Mouse (Mus musculus): Measurements from ENCODE around the gene Prss12. TPM values are rescaled to one million over a fixed set of nuclear protein-coding genes. Genes with fewer than 3 reads are reported as not detected.
A peak's percentile ranks its signal among the peaks of the same experiment; 100 is the strongest.

Prss12 gene
- polyA plus RNA-seq, 1 experiment: 3.6 TPM

GRCm38 (mm10) chr3:123516784-123517183 is 70.1 kb downstream of the Prss12 start:
- H3K4me3 ChIP-seq (ENCODE audit: insufficient read depth, low read length): no peak overlapping the region
- no peaks in the 10 kb centered on the region; the same call in 1 of the 2 replicates for H3K4me1 ChIP-seq (ENCODE audit: control insufficient read depth, insufficient read depth, low read length)
- TF ChIP-seq POLR2A (IDR thresholded peaks at IDR 0.05; ENCODE audit: low read depth, low read length): no peak
- peak; percentile 60; the same call in 1 of the 2 replicates for TF ChIP-seq CTCF (IDR thresholded peaks at IDR 0.05; ENCODE audit: borderline replicate concordance, insufficient read depth, low read length)
- no peak overlapping the region for H3K27ac ChIP-seq (ENCODE audit: insufficient read depth, low read length)

- Histone ChIP-seq H3K4me3 (ENCODE audit: insufficient read depth, low read length) (no peak overlapping the region), H3K27ac (ENCODE audit: insufficient read depth, low read length) (no peak overlapping the region), H3K4me1 (ENCODE audit: control insufficient read depth, insufficient read depth, low read length) (no peaks in the 10 kb centered on the region)
- TF ChIP-seq CTCF (IDR thresholded peaks at IDR 0.05; ENCODE audit: borderline replicate concordance, insufficient read depth, low read length) (no peak), POLR2A (IDR thresholded peaks at IDR 0.05; ENCODE audit: low read depth, low read length) (no peak)
These were observed 79.8 kb downstream of the Prss12 start for GRCm38 (mm10) chr3:123526313-123527067.

- Histone ChIP-seq H3K27ac (ENCODE audit: insufficient read depth, low read length) (no peak overlapping the region), H3K4me1 (ENCODE audit: control insufficient read depth, insufficient read depth, low read length) (no peaks in the 10 kb centered on the region), H3K4me3 (ENCODE audit: insufficient read depth, low read length) (no peak overlapping the region)
- TF ChIP-seq POLR2A (IDR thresholded peaks at IDR 0.05; ENCODE audit: low read depth, low read length): no peak
- TF ChIP-seq CTCF (IDR thresholded peaks at IDR 0.05; ENCODE audit: borderline replicate concordance, insufficient read depth, low read length): no peak
These were observed 81.2 kb downstream of the Prss12 start for GRCm38 (mm10) chr3:123527806-123528507.

DNA sequence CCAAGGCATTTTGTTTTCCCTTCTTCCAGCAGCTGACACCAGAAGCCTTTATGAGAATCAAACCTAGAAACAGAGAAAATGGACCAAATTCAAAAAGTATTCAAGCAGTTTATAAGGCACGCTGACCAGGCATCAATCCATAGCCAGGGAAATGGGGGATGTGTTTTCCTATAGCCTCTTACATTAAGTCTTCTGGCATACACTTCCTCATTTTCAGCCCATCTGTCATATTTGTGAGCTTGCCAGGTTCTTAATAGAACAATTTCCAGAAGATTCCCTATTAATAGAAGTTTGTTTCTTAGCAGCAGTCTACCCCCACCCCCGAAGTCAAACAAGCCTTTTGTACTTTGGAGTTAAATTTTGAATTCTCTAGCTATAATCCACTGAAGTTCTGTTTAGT is 84.4 kb downstream of the Prss12 start:
- no peak overlapping the region for H3K27ac ChIP-seq (ENCODE audit: insufficient read depth, low read length)
- TF ChIP-seq CTCF (IDR thresholded peaks at IDR 0.05; ENCODE audit: borderline replicate concordance, insufficient read depth, low read length) (no peak), POLR2A (IDR thresholded peaks at IDR 0.05; ENCODE audit: low read depth, low read length) (no peak)
- H3K4me1 ChIP-seq (ENCODE audit: control insufficient read depth, insufficient read depth, low read length): no peaks in the 10 kb centered on the region
- H3K4me3 ChIP-seq (ENCODE audit: insufficient read depth, low read length): no peak overlapping the region

GRCm38 (mm10) chr3:123537279-123537678 is 90.6 kb downstream of the Prss12 start:
- TF ChIP-seq CTCF (IDR thresholded peaks at IDR 0.05; ENCODE audit: borderline replicate concordance, insufficient read depth, low read length): no peak
- TF ChIP-seq POLR2A (IDR thresholded peaks at IDR 0.05; ENCODE audit: low read depth, low read length): no peak
- H3K27ac ChIP-seq (ENCODE audit: insufficient read depth, low read length): no peak overlapping the region
- no peak overlapping the region for H3K4me3 ChIP-seq (ENCODE audit: insufficient read depth, low read length)
- no peaks in the 10 kb centered on the region for H3K4me1 ChIP-seq (ENCODE audit: control insufficient read depth, insufficient read depth, low read length)

DNA sequence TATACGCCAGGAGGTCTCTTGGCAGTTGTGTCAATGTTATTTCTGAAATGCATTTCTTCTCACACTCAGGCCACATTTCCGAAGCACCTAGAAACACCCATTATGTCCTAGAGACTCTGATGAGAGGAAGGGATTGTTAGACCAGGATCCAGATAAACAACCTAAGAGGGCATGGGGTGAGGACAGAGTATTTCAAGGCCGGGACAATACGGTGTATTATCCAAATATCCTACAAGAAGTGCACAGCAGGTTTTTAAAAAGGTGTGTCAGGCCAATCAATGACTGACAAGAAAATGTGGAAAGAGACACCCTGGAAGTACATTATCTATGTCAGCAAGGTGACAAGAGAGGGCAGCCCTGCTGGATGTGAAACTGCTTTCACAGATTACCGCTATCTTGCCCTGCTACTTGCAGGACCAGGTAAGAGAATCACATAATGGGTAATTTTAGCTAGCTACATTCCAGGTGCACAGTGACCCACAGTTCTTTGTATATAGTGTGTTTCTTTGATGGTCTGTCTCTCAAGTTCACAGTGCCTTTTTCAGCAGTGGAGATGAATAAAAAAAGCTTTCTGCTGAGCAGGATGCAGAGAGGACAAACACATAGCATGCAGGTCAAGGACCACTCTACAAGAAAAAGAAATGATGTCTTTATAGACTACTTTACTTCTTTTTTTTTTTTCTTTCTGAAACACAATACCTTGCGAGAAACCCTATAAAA is 97.0 kb downstream of the Prss12 start:
- H3K4me3 ChIP-seq (ENCODE audit: insufficient read depth, low read length): no peak overlapping the region
- no peaks in the 10 kb centered on the region for H3K4me1 ChIP-seq (ENCODE audit: control insufficient read depth, insufficient read depth, low read length)
- TF ChIP-seq CTCF (IDR thresholded peaks at IDR 0.05; ENCODE audit: borderline replicate concordance, insufficient read depth, low read length) (no peak), POLR2A (IDR thresholded peaks at IDR 0.05; ENCODE audit: low read depth, low read length) (no peak)
- no peak overlapping the region for H3K27ac ChIP-seq (ENCODE audit: insufficient read depth, low read length)

GRCm38 (mm10) chr3:123550487-123550886 is 103.8 kb downstream of the Prss12 start:
- Histone ChIP-seq H3K4me1 (ENCODE audit: control insufficient read depth, insufficient read depth, low read length) (no peaks in the 10 kb centered on the region), H3K27ac (ENCODE audit: insufficient read depth, low read length) (no peak overlapping the region), H3K4me3 (ENCODE audit: insufficient read depth, low read length) (no peak overlapping the region)
- TF ChIP-seq POLR2A (IDR thresholded peaks at IDR 0.05; ENCODE audit: low read depth, low read length): no peak
- TF ChIP-seq CTCF (IDR thresholded peaks at IDR 0.05; ENCODE audit: borderline replicate concordance, insufficient read depth, low read length): no peak

DNA sequence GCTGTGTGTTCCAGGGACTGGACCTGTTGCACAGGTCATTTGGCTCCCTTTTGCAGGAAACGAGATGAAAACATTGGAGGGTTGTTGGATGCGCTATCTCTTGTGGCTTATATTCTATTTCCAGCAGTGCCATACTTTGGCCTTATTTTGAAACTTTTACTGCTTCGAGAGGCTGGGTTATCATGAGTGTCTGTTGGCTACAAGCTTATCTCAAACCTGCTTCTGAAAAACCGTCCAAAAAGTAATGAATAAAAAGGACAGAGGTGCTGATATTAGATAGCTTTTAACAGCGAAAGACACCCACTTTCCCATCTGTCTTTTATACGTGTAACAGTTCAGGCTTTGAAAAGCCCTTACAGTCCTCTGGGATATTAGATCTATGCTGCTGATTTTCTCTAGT is 107.2 kb downstream of the Prss12 start:
- Histone ChIP-seq H3K27ac (ENCODE audit: insufficient read depth, low read length) (no peak overlapping the region), H3K4me3 (ENCODE audit: insufficient read depth, low read length) (no peak overlapping the region), H3K4me1 (ENCODE audit: control insufficient read depth, insufficient read depth, low read length) (no peaks in the 10 kb centered on the region)
- TF ChIP-seq POLR2A (IDR thresholded peaks at IDR 0.05; ENCODE audit: low read depth, low read length): no peak
- TF ChIP-seq CTCF (IDR thresholded peaks at IDR 0.05; ENCODE audit: borderline replicate concordance, insufficient read depth, low read length): no peak

DNA sequence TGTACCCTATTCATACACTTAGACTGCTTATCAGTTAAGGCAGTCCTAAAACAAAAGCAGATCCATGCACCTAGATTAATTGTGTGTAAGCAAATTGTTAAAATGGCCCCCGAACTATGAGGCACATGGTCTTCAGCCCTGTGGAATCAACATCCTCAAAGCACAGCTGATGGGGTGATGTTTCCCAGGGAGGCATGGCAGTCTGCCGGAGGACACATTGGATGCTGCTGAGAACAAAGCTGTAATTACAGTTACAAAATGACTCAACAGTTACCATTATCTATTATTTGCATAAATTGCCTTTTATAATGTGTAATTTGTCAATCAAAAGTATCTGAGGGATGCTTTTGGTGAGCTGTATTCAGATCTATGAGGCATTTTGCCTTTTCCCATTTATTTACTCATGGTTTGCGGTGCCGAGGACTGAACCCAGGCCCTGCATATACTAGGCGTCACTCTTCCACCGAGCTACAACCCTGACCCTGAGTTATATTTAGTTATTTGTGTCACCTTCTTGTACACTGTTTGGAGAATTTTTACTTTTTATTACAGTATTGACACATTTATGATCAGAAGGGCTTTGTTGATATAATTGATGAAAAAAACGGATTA is 108.6 kb downstream of the Prss12 start:
- TF ChIP-seq CTCF (IDR thresholded peaks at IDR 0.05; ENCODE audit: borderline replicate concordance, insufficient read depth, low read length): no peak
- no peak for TF ChIP-seq POLR2A (IDR thresholded peaks at IDR 0.05; ENCODE audit: low read depth, low read length)
- Histone ChIP-seq H3K4me3 (ENCODE audit: insufficient read depth, low read length) (no peak overlapping the region), H3K4me1 (ENCODE audit: control insufficient read depth, insufficient read depth, low read length) (no peaks in the 10 kb centered on the region), H3K27ac (ENCODE audit: insufficient read depth, low read length) (no peak overlapping the region)

Other genes with a start within 250 kb of the Prss12 start
- gene Synpo2, start 210.8 kb upstream of the Prss12 start, polyA plus RNA-seq (2011; ENCODE audit: insufficient read length, low read depth, missing spikeins): 6.2 and 9.6 TPM in 2 replicates
- 156 and 157 TPM in 2 replicates for gene Sec24d, start 179.5 kb upstream of the Prss12 start, polyA plus RNA-seq (2011; ENCODE audit: insufficient read length, low read depth, missing spikeins)
- gene Mettl14, start 60.8 kb upstream of the Prss12 start, polyA plus RNA-seq (2011; ENCODE audit: insufficient read length, low read depth, missing spikeins): 14.1 and 17.9 TPM in 2 replicates
- gene Ndst3, start 243.9 kb downstream of the Prss12 start, polyA plus RNA-seq (2011; ENCODE audit: insufficient read length, low read depth, missing spikeins): 2.9 and 3.7 TPM in 2 replicates